Mouse (Mus musculus) MEL (cell line): ENCODE results near the gene Tmem184b. TPM values are rescaled to one million over a fixed set of nuclear protein-coding genes. Genes with fewer than 3 reads are reported as not detected.

Experiments
- DNase-seq: peaks from one replicate; pipeline ENCODE4 v3.0.0; 2011; ENCODE audit warnings: low read depth, low spot score
- H3K27ac ChIP-seq: 2 replicates; pipeline ENCODE4 v1.5.1; 2012; ENCODE audit warnings: low read depth, mild to moderate bottlenecking, control low read depth, low read length, moderate library complexity; ENCODE audit not compliant: control insufficient read depth
- H3K27me3 ChIP-seq, 2 experiments: fragments of 150-350 bp in 1 of 2; sonication (generic) in 1 of 2; 2 replicates each; pipeline ENCODE4 v1.6.1; 2012; ENCODE audit warnings: low read length in 2 of 2, mild to moderate bottlenecking in 2 of 2, improper control_type of control experiment in 1 of 2, moderate library complexity in 1 of 2; ENCODE audit not compliant: insufficient read depth in 2 of 2, control insufficient read depth in 1 of 2
- H3K36me3 ChIP-seq, 2 experiments: 2 replicates each; pipeline ENCODE4 v1.6.1; 2012 to 2014; ENCODE audit warnings: low read length in 2 of 2, improper control_type of control experiment in 1 of 2, inconsistent platforms in 1 of 2, mild to moderate bottlenecking in 1 of 2; ENCODE audit not compliant: insufficient read depth in 2 of 2, control insufficient read depth in 1 of 2
- H3K4me1 ChIP-seq, 2 experiments: fragments of 150-350 bp in 1 of 2; sonication (generic) in 1 of 2; 2 replicates each; pipeline ENCODE4 v1.6.1; 2012; ENCODE audit warnings: low read length in 2 of 2, improper control_type of control experiment in 1 of 2, mild to moderate bottlenecking in 1 of 2; ENCODE audit not compliant: insufficient read depth in 2 of 2, control insufficient read depth in 1 of 2
- H3K4me3 ChIP-seq, 2 experiments: fragments of 150-350 bp in 1 of 2; sonication (generic) in 1 of 2; 2 replicates each; pipeline ENCODE4 v1.5.1; 2012; ENCODE audit warnings: low read depth in 2 of 2, low read length in 2 of 2, mild to moderate bottlenecking in 2 of 2, moderate library complexity in 2 of 2, control low read depth in 1 of 2, improper control_type of control experiment in 1 of 2; ENCODE audit not compliant: control insufficient read depth in 1 of 2, insufficient read depth in 1 of 2
- H3K79me2 ChIP-seq: 2 replicates; pipeline ENCODE4 v1.6.1; 2012; ENCODE audit warnings: mild to moderate bottlenecking, low read length, moderate library complexity; ENCODE audit not compliant: control insufficient read depth, poor library complexity, insufficient read depth
- H3K9ac ChIP-seq: 2 replicates; pipeline ENCODE4 v1.6.1; 2012; ENCODE audit warnings: low read depth, mild to moderate bottlenecking, control low read depth, low read length, moderate library complexity; ENCODE audit not compliant: control insufficient read depth, poor library complexity, severe bottlenecking
- H3K9me3 ChIP-seq: fragments of 150-350 bp; sonication (generic); replicated peaks from 2 replicates; pipeline ENCODE4 v1.6.1; 2012; ENCODE audit warnings: mild to moderate bottlenecking, low read length, improper control_type of control experiment, moderate library complexity; ENCODE audit not compliant: insufficient read depth
- BHLHE40 ChIP-seq: IDR thresholded peaks from 2 replicates; pipeline ENCODE4 v1.6.1; 2012; ENCODE audit warnings: low read depth, mild to moderate bottlenecking, inconsistent platforms, low read length, improper control_type of control experiment, borderline replicate concordance
- CTCF ChIP-seq, 3 experiments: IDR thresholded peaks in 2 of 3; conservative IDR thresholded peaks in 1 of 3; 2 replicates each; pipeline ENCODE4 v1.5.1; 2011 to 2012; ENCODE audit warnings: low read length in 3 of 3, low read depth in 2 of 3, mild to moderate bottlenecking in 2 of 3, improper control_type of control experiment in 1 of 3, inconsistent platforms in 1 of 3, mixed read lengths in 1 of 3, moderate library complexity in 1 of 3; ENCODE audit not compliant: control insufficient read depth in 1 of 3, insufficient read depth in 1 of 3, poor library complexity in 1 of 3, severe bottlenecking in 1 of 3
- E2F4 ChIP-seq: IDR thresholded peaks from 2 replicates; pipeline ENCODE4 v1.6.1; 2011; ENCODE audit warnings: low read depth, low read length, improper control_type of control experiment, borderline replicate concordance
- JUND ChIP-seq: IDR thresholded peaks from 2 replicates; pipeline ENCODE4 v1.6.1; 2011; ENCODE audit warnings: low read depth, mild to moderate bottlenecking, improper control_type of control experiment, low read length
- MAFK ChIP-seq: IDR thresholded peaks from 2 replicates; pipeline ENCODE4 v1.6.1; 2011; ENCODE audit warnings: low read depth, mild to moderate bottlenecking, low read length, improper control_type of control experiment, borderline replicate concordance
- MAX ChIP-seq: IDR thresholded peaks from 2 replicates; pipeline ENCODE4 v1.6.1; 2011; ENCODE audit warnings: low read length, improper control_type of control experiment
- MEF2A ChIP-seq: IDR thresholded peaks from 2 replicates; pipeline ENCODE4 v1.6.1; 2014; ENCODE audit warnings: low read depth, mild to moderate bottlenecking, inconsistent platforms, low read length, improper control_type of control experiment; ENCODE audit not compliant: poor library complexity, insufficient replicate concordance, severe bottlenecking; ENCODE audit errors: extremely low read depth
- MYC ChIP-seq: IDR thresholded peaks from 2 replicates; pipeline ENCODE4 v1.6.1; 2011; ENCODE audit warnings: low read depth, mild to moderate bottlenecking, low read length, improper control_type of control experiment, moderate library complexity
- POLR2A ChIP-seq, 2 experiments: IDR thresholded peaks; 2 replicates each; pipeline ENCODE4 v1.6.1; 2011 to 2012; ENCODE audit warnings: low read length in 2 of 2, mild to moderate bottlenecking in 2 of 2, control low read depth in 1 of 2, improper control_type of control experiment in 1 of 2, low read depth in 1 of 2, moderate library complexity in 1 of 2; ENCODE audit not compliant: control insufficient read depth in 1 of 2, insufficient read depth in 1 of 2, poor library complexity in 1 of 2
- RCOR1 ChIP-seq: IDR thresholded peaks from 2 replicates; pipeline ENCODE4 v1.6.1; 2012; ENCODE audit warnings: low read depth, mild to moderate bottlenecking, inconsistent platforms, low read length, improper control_type of control experiment
- USF2 ChIP-seq, 2 experiments: IDR thresholded peaks; 2 replicates each; pipeline ENCODE4 v1.6.1; 2011 to 2012; ENCODE audit warnings: improper control_type of control experiment in 2 of 2, low read length in 2 of 2, borderline replicate concordance in 1 of 2, inconsistent platforms in 1 of 2, low read depth in 1 of 2, mild to moderate bottlenecking in 1 of 2; ENCODE audit not compliant: insufficient read depth in 1 of 2
- polyA plus RNA-seq, 2 experiments: library from polyadenylated mRNA; stranded (reverse) in 1 of 2; unstranded in 1 of 2; fragments of >175 nt in 1 of 2; fragments of >200 nt in 1 of 2; gene quantifications; 2 replicates each; pipeline versions ENCODE4 v1.2.1 to v1.2.4; 2012; ENCODE audit warnings: low replicate concordance in 2 of 2, low read depth in 1 of 2; ENCODE audit not compliant: insufficient read length in 2 of 2, insufficient read depth in 1 of 2, missing spikeins in 1 of 2
- total RNA-seq: library from RNA; depleted of rRNA; stranded (reverse); fragments of 300-350 nt; gene quantifications from 2 replicates; pipeline ENCODE4 v1.2.3, GENCODE M21; 2012

The Tmem184b gene
- total and polyA plus RNA-seq, 3 experiments = 7.5 to 28.4 TPM; not detected in 1

GRCm38 (mm10) chr15:79359954-79360353, 43.4 kb downstream of the Tmem184b start:
- DNase-seq = no peak
- no peaks in the 10 kb centered on the region for H3K79me2 ChIP-seq
- no peak overlapping the region for H3K9ac ChIP-seq
- TF ChIP-seq JUND (no peak), MAX (no peak), E2F4 (no peak), MEF2A (no peak), MAFK (no peak)
- no peaks in the 10 kb centered on the region for H3K36me3 ChIP-seq
- no peak overlapping the region for H3K27ac ChIP-seq
- H3K9me3 ChIP-seq = no peaks in the 10 kb centered on the region
- H3K27me3 ChIP-seq = no peaks in the 10 kb centered on the region
- H3K4me3 ChIP-seq = no peak overlapping the region
- H3K4me1 ChIP-seq = peaks cover 0 to 3% of the 10 kb centered on the region in 2 experiments; a peak in 1 of 4 replicates

GRCm38 (mm10) chr15:79357974-79358690, 45.2 kb downstream of the Tmem184b start:
- Histone ChIP-seq H3K27me3 (no peaks in the 10 kb centered on the region), H3K9me3 (no peaks in the 10 kb centered on the region), H3K4me3 (no peak overlapping the region), H3K4me1 (peaks cover 0 to 3% of the 10 kb centered on the region in 2 experiments; a peak in 1 of 4 replicates), H3K79me2 (no peaks in the 10 kb centered on the region), H3K36me3 (no peaks in the 10 kb centered on the region), H3K27ac (no peak overlapping the region), H3K9ac (no peak overlapping the region)
- DNase-seq = no peak
- no peak for TF ChIP-seq E2F4

- Histone ChIP-seq H3K36me3 (no peaks in the 10 kb centered on the region), H3K4me3 (peak overlapping the region; percentile 48 to 60), H3K27me3 (no peaks in the 10 kb centered on the region), H3K27ac (no peak overlapping the region), H3K4me1 (peaks cover 0 to 3% of the 10 kb centered on the region in 2 experiments; a peak in 1 of 4 replicates), H3K9ac (peak overlapping the region; percentile 58), H3K79me2 (no peaks in the 10 kb centered on the region), H3K9me3 (no peaks in the 10 kb centered on the region)
- TF ChIP-seq MAX (peak; percentile 87), BHLHE40 (0 out of 2 replicates have a peak, but pooled peaks have one; percentile 8), CTCF (IDR thresholded peaks at IDR 0.05 in 2 of 3, conservative IDR thresholded peaks at IDR 0.05 in 1 of 3; ENCODE audit: control insufficient read depth in 1 of 3, insufficient read depth in 1 of 3, low read depth in 2 of 3, low read length in 3 of 3, poor library complexity in 1 of 3, severe bottlenecking in 1 of 3) (no peak), USF2 (IDR thresholded peaks at IDR 0.05; ENCODE audit: borderline replicate concordance in 1 of 2, insufficient read depth in 1 of 2, low read depth in 1 of 2, low read length in 2 of 2) (no peak), POLR2A (IDR thresholded peaks at IDR 0.05; ENCODE audit: control insufficient read depth in 1 of 2, insufficient read depth in 1 of 2, low read depth in 1 of 2, low read length in 2 of 2, poor library complexity in 1 of 2) (peak; percentile 30 to 46; a peak in 1 of 4 replicates), RCOR1 (no peak), MYC (0 out of 2 replicates have a peak, but pooled peaks have one; percentile 28)
- DNase-seq = peak; percentile 57
Measured at GRCm38 (mm10) chr15:79357036-79357911, 46.1 kb downstream of the Tmem184b start.
